ENCODE assay signal across 8 mouse cellular contexts in the genomic region with DNA sequence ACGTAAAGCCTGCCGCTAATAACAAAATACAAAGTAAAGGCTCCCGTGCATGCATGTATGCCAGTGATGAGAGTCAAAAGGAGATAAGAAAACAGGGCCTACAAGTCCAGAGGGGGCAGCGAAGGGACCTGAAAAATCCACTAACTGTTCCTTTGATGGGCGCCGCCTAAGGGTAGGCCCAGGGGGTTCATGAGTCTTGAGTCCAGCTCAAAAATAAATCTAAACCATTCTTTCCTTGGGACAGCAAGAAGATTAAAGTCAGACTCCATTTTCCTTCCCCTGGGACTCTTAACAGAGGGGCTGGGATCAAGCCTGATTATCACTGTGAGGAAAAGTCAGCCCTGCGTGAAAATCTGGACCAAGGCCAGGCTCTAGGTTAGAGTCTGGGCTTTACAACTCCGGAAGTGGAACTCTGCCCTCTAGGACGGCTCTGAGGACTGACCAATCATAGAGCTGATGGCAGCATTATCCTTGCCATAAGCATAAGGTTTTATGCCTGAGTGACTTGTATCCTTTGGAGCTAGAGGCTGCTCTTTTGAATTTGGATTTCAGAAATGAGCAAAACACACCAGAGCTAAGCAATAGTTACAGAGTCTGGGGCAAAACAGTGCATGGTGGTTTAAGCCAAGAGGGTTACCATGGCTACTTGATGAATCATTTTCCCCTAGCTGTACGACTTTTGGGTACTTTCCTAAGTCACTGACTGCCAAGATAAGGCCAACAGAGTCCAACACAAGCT.
A peak's percentile ranks its signal among the peaks of the same experiment; 100 is the strongest.
DNase-seq lines count a peak whose midpoint lies in the region; ATAC-seq and TF ChIP-seq lines count a peak whose summit lies in the region.

No protein-coding gene starts in this region.

- 0 out of 2 replicates have a peak, but pooled peaks have one; percentile 9 for ATAC-seq in neural tube, embryonic 14.5 days (ENCODE audit: low read depth)

- H3K4me1 ChIP-seq in embryonic fibroblast, embryonic 13.5 days (ENCODE audit: control insufficient read depth, insufficient read depth, low read length), result peaks cover 22% of the 10 kb centered on the region
- H3K4me1 ChIP-seq in neural tube, embryonic 14.5 days (ENCODE audit: control insufficient read depth, insufficient read depth, low read length), result peaks cover 4% of the 10 kb centered on the region; the same call in 1 of the 2 replicates

- no peak overlapping the region for H3K4me3 ChIP-seq in left cerebral cortex, adult 2 months
- H3K4me3 ChIP-seq in embryonic fibroblast, embryonic 13.5 days (ENCODE audit: insufficient read depth, low read length), result no peak overlapping the region
- no peak overlapping the region for H3K4me3 ChIP-seq in neural tube, embryonic 14.5 days (ENCODE audit: low read depth, low read length)

- H3K9me3 ChIP-seq in neural tube, embryonic 14.5 days (ENCODE audit: control insufficient read depth, low read length), result no peaks in the 10 kb centered on the region

- no peak for DNase-seq in left cerebral cortex, adult 2 months (ENCODE audit: extremely low spot score in 1 of 2, low spot score in 2 of 2)
- no peak for DNase-seq in left cerebral cortex, postnatal 10 days (ENCODE audit: extremely low spot score in 1 of 2, low spot score in 2 of 2)
- peak; percentile 54 to 56 for DNase-seq in heart, postnatal 36 days
- peak; percentile 50 to 63 for DNase-seq in kidney, postnatal 4 days
- no peak for DNase-seq in right cerebral cortex, adult 2 months (ENCODE audit: low spot score in 2 of 2)
- no peak for DNase-seq in urinary bladder, postnatal 25 days (ENCODE audit: low spot score)

- intact Hi-C loops in left cerebral cortex, adult 2 months (cut with DNase I), result no loop called here
- intact Hi-C loops in left cerebral cortex, postnatal 10 days (cut with DNase I), result no loop called here
- intact Hi-C loops in heart, postnatal 36 days (cut with DNase I), result loop anchor here (5.0 kb wide), 1 partner anchor 38 kb away; no protein-coding TSS in a partner anchor

- TF ChIP-seq CTCF in left cerebral cortex, adult 2 months (IDR thresholded peaks at IDR 0.05), result no peak; the same call in none of the 2 replicates
- no peak for TF ChIP-seq CTCF in embryonic fibroblast, embryonic 13.5 days (IDR thresholded peaks at IDR 0.05; ENCODE audit: borderline replicate concordance, insufficient read depth, low read length)

- no peak overlapping the region for H3K4me2 ChIP-seq in neural tube, embryonic 14.5 days (ENCODE audit: low read depth, low read length)

- 0 out of 2 replicates have a peak overlapping the region, but pooled peaks have one; percentile 11 for H3K27ac ChIP-seq in left cerebral cortex, adult 2 months
- H3K27ac ChIP-seq in embryonic fibroblast, embryonic 13.5 days (ENCODE audit: insufficient read depth, low read length), result peak overlapping the region; percentile 91
- H3K27ac ChIP-seq in neural tube, embryonic 14.5 days (ENCODE audit: low read depth, low read length), result peak overlapping the region; percentile 12; the same call in 1 of the 2 replicates

- 48% methylated on average over 10 of the region's 10 CpGs for WGBS in neural tube, embryonic 14.5 days

- no peak overlapping the region for H3K9ac ChIP-seq in neural tube, embryonic 14.5 days (replicated peaks; ENCODE audit: low read depth, low read length)

- TF ChIP-seq POLR2A in embryonic fibroblast, embryonic 13.5 days (IDR thresholded peaks at IDR 0.05; ENCODE audit: low read depth, low read length), result no peak

- no peaks in the 10 kb centered on the region for H3K36me3 ChIP-seq in neural tube, embryonic 14.5 days (ENCODE audit: control insufficient read depth, insufficient read depth, low read length)

- H3K27me3 ChIP-seq in neural tube, embryonic 14.5 days (ENCODE audit: control insufficient read depth, insufficient read depth, low read length), result no peaks in the 10 kb centered on the region

Comparison
In these comparisons a context has a peak if more than half of its experiments do, and no peak if none do; other contexts are left out.
1. DNase-seq: peak in heart, postnatal 36 days (2 of 2) and kidney, postnatal 4 days (2 of 2); none in left cerebral cortex, adult 2 months (0 of 2), left cerebral cortex, postnatal 10 days (0 of 2), right cerebral cortex, adult 2 months (0 of 2) and urinary bladder, postnatal 25 days (single experiment).
2. H3K27ac ChIP-seq: peak in every context shown above with its lines; median percentile 91 in embryonic fibroblast, embryonic 13.5 days; 12 in neural tube, embryonic 14.5 days; 11 in left cerebral cortex, adult 2 months.